Mouse (Mus musculus): ENCODE data around the gene Anapc15-ps. TPM values are rescaled to one million over a fixed set of nuclear protein-coding genes. Genes with fewer than 3 reads are reported as not detected.
A peak's percentile ranks its signal among the peaks of the same experiment; 100 is the strongest.

Gene Anapc15-ps
- polyA plus RNA-seq, 1 experiment = 0.37 TPM

GRCm38 (mm10) chr10:95709143-95709880 lies 36.1 kb upstream of the Anapc15-ps start:
- no peak overlapping the region for H3K4me3 ChIP-seq
- TF ChIP-seq TCF3 (IDR thresholded peaks at IDR 0.05; ENCODE audit: insufficient read length, low read depth) (no peak), POLR2A (IDR thresholded peaks at IDR 0.05; ENCODE audit: insufficient read length, low read depth) (no peak), MYOG (IDR thresholded peaks at IDR 0.05; ENCODE audit: control insufficient read depth in 1 of 3, insufficient read depth in 1 of 3, insufficient read length in 2 of 3, low read depth in 2 of 3) (no peak), MYOD1 (IDR thresholded peaks at IDR 0.05; ENCODE audit: control insufficient read depth in 1 of 3, insufficient read length in 2 of 3, low read depth in 2 of 3) (no peak), MAX (IDR thresholded peaks at IDR 0.05; ENCODE audit: low read depth) (no peak), POLR2AphosphoS2 (IDR thresholded peaks at IDR 0.05; ENCODE audit: insufficient read length, low read depth) (no peak), SRF (IDR thresholded peaks at IDR 0.05; ENCODE audit: control insufficient read depth, insufficient read length, low read depth) (no peak), REST (IDR thresholded peaks at IDR 0.05; ENCODE audit: insufficient read depth, insufficient read length) (no peak), TCF12 (IDR thresholded peaks at IDR 0.05; ENCODE audit: insufficient read depth, poor library complexity, severe bottlenecking) (no peak), USF1 (IDR thresholded peaks at IDR 0.05; ENCODE audit: low read depth) (no peak), E2F4 (IDR thresholded peaks at IDR 0.05; ENCODE audit: insufficient read depth) (no peak), CEBPB (IDR thresholded peaks at IDR 0.05; ENCODE audit: insufficient read depth, poor library complexity, severe bottlenecking) (no peak)
- H3K27me3 ChIP-seq (ENCODE audit: control insufficient read depth, insufficient read depth, insufficient read length) = no peaks in the 10 kb centered on the region
- H3ac ChIP-seq (ENCODE audit: control insufficient read depth, insufficient read length) = no peak overlapping the region
- H3K36me3 ChIP-seq (ENCODE audit: control insufficient read depth, insufficient read depth) = no peaks in the 10 kb centered on the region
- H3K4me2 ChIP-seq (ENCODE audit: low read depth) = peak overlapping the region; percentile 74
- no peaks in the 10 kb centered on the region for H3K79me2 ChIP-seq (ENCODE audit: control insufficient read depth, insufficient read depth)

- Histone ChIP-seq H3ac (ENCODE audit: control insufficient read depth, insufficient read length) (no peak overlapping the region), H3K4me3 (no peak overlapping the region), H3K27me3 (ENCODE audit: control insufficient read depth, insufficient read depth, insufficient read length) (no peaks in the 10 kb centered on the region), H3K79me2 (ENCODE audit: control insufficient read depth, insufficient read depth) (no peaks in the 10 kb centered on the region), H3K36me3 (ENCODE audit: control insufficient read depth, insufficient read depth) (no peaks in the 10 kb centered on the region), H3K4me2 (ENCODE audit: low read depth) (peak overlapping the region; percentile 74)
- TF ChIP-seq SRF (IDR thresholded peaks at IDR 0.05; ENCODE audit: control insufficient read depth, insufficient read length, low read depth) = no peak
- TF ChIP-seq USF1 (IDR thresholded peaks at IDR 0.05; ENCODE audit: low read depth) = peak; percentile 75
- no peak for TF ChIP-seq REST (IDR thresholded peaks at IDR 0.05; ENCODE audit: insufficient read depth, insufficient read length)
- TF ChIP-seq POLR2A (IDR thresholded peaks at IDR 0.05; ENCODE audit: insufficient read length, low read depth) = peak; percentile 10
- peak; percentile 28 for TF ChIP-seq TCF12 (IDR thresholded peaks at IDR 0.05; ENCODE audit: insufficient read depth, poor library complexity, severe bottlenecking)
- peak in 2 of 3 experiments; percentile 4 to 54 for TF ChIP-seq MYOD1 (IDR thresholded peaks at IDR 0.05; ENCODE audit: control insufficient read depth in 1 of 3, insufficient read length in 2 of 3, low read depth in 2 of 3)
Observed at GRCm38 (mm10) chr10:95708001-95708400, 34.8 kb upstream of the Anapc15-ps start.

GRCm38 (mm10) chr10:95706867-95707266 lies 33.6 kb upstream of the Anapc15-ps start:
- Histone ChIP-seq H3K4me3 (no peak overlapping the region), H3K79me2 (ENCODE audit: control insufficient read depth, insufficient read depth) (no peaks in the 10 kb centered on the region), H3K4me2 (ENCODE audit: low read depth) (no peak overlapping the region), H3ac (ENCODE audit: control insufficient read depth, insufficient read length) (no peak overlapping the region), H3K36me3 (ENCODE audit: control insufficient read depth, insufficient read depth) (no peaks in the 10 kb centered on the region), H3K27me3 (ENCODE audit: control insufficient read depth, insufficient read depth, insufficient read length) (no peaks in the 10 kb centered on the region)
- no peak for TF ChIP-seq SRF (IDR thresholded peaks at IDR 0.05; ENCODE audit: control insufficient read depth, insufficient read length, low read depth)
- TF ChIP-seq CEBPB (IDR thresholded peaks at IDR 0.05; ENCODE audit: insufficient read depth, poor library complexity, severe bottlenecking) = no peak
- TF ChIP-seq MAX (IDR thresholded peaks at IDR 0.05; ENCODE audit: low read depth) = no peak
- TF ChIP-seq TCF3 (IDR thresholded peaks at IDR 0.05; ENCODE audit: insufficient read length, low read depth) = no peak
- TF ChIP-seq POLR2AphosphoS2 (IDR thresholded peaks at IDR 0.05; ENCODE audit: insufficient read length, low read depth) = no peak
- TF ChIP-seq MYOG (IDR thresholded peaks at IDR 0.05; ENCODE audit: control insufficient read depth in 1 of 3, insufficient read depth in 1 of 3, insufficient read length in 2 of 3, low read depth in 2 of 3) = no peak
- no peak for TF ChIP-seq TCF12 (IDR thresholded peaks at IDR 0.05; ENCODE audit: insufficient read depth, poor library complexity, severe bottlenecking)
- TF ChIP-seq E2F4 (IDR thresholded peaks at IDR 0.05; ENCODE audit: insufficient read depth) = no peak
- TF ChIP-seq MYOD1 (IDR thresholded peaks at IDR 0.05; ENCODE audit: control insufficient read depth in 1 of 3, insufficient read length in 2 of 3, low read depth in 2 of 3) = no peak
- TF ChIP-seq USF1 (IDR thresholded peaks at IDR 0.05; ENCODE audit: low read depth) = no peak
- TF ChIP-seq REST (IDR thresholded peaks at IDR 0.05; ENCODE audit: insufficient read depth, insufficient read length) = no peak
- no peak for TF ChIP-seq POLR2A (IDR thresholded peaks at IDR 0.05; ENCODE audit: insufficient read length, low read depth)

GRCm38 (mm10) chr10:95705747-95706146 lies 32.5 kb upstream of the Anapc15-ps start:
- TF ChIP-seq CEBPB (IDR thresholded peaks at IDR 0.05; ENCODE audit: insufficient read depth, poor library complexity, severe bottlenecking) = no peak
- TF ChIP-seq POLR2AphosphoS2 (IDR thresholded peaks at IDR 0.05; ENCODE audit: insufficient read length, low read depth) = no peak
- TF ChIP-seq MYOG (IDR thresholded peaks at IDR 0.05; ENCODE audit: control insufficient read depth in 1 of 3, insufficient read depth in 1 of 3, insufficient read length in 2 of 3, low read depth in 2 of 3) = no peak
- TF ChIP-seq REST (IDR thresholded peaks at IDR 0.05; ENCODE audit: insufficient read depth, insufficient read length) = no peak
- TF ChIP-seq TCF3 (IDR thresholded peaks at IDR 0.05; ENCODE audit: insufficient read length, low read depth) = no peak
- no peak for TF ChIP-seq MAX (IDR thresholded peaks at IDR 0.05; ENCODE audit: low read depth)
- no peak for TF ChIP-seq TCF12 (IDR thresholded peaks at IDR 0.05; ENCODE audit: insufficient read depth, poor library complexity, severe bottlenecking)
- TF ChIP-seq POLR2A (IDR thresholded peaks at IDR 0.05; ENCODE audit: insufficient read length, low read depth) = no peak
- TF ChIP-seq SRF (IDR thresholded peaks at IDR 0.05; ENCODE audit: control insufficient read depth, insufficient read length, low read depth) = no peak
- TF ChIP-seq USF1 (IDR thresholded peaks at IDR 0.05; ENCODE audit: low read depth) = no peak
- no peak for TF ChIP-seq E2F4 (IDR thresholded peaks at IDR 0.05; ENCODE audit: insufficient read depth)
- no peak for TF ChIP-seq MYOD1 (IDR thresholded peaks at IDR 0.05; ENCODE audit: control insufficient read depth in 1 of 3, insufficient read length in 2 of 3, low read depth in 2 of 3)
- H3K27me3 ChIP-seq (ENCODE audit: control insufficient read depth, insufficient read depth, insufficient read length) = no peaks in the 10 kb centered on the region
- no peak overlapping the region for H3ac ChIP-seq (ENCODE audit: control insufficient read depth, insufficient read length)
- H3K4me3 ChIP-seq = no peak overlapping the region
- H3K79me2 ChIP-seq (ENCODE audit: control insufficient read depth, insufficient read depth) = no peaks in the 10 kb centered on the region
- no peaks in the 10 kb centered on the region for H3K36me3 ChIP-seq (ENCODE audit: control insufficient read depth, insufficient read depth)
- no peak overlapping the region for H3K4me2 ChIP-seq (ENCODE audit: low read depth)

All from myocyte (in vitro differentiated cells).